Mouse (Mus musculus) mesoderm, embryonic 11.5 days (tissue): ENCODE data around the gene Gpat2.
A peak's percentile ranks its signal among the peaks of the same experiment; 100 is the strongest.

ENCODE experiments used
- DNase-seq: peaks from one replicate; pipeline ENCODE4 v3.0.0-alpha.2; 2012; ENCODE audit warnings: low read depth, low spot score

Gene Gpat2

GRCm38 (mm10) chr2:127424977-127425376, at the start of gene Gpat2:
Gene Gpat2, plus strand, starts transcription at chr2:127425199.
- no peak for DNase-seq

GRCm38 (mm10) chr2:127375759-127376341, 49.1 kb upstream of the Gpat2 start:
- DNase-seq, result no peak

GRCm38 (mm10) chr2:127376423-127377051, 48.5 kb upstream of the Gpat2 start:
- no peak for DNase-seq

- DNase-seq, result no peak
These were observed 46.9 kb upstream of the Gpat2 start for GRCm38 (mm10) chr2:127377942-127378610.

- no peak for DNase-seq
These were observed 46.4 kb upstream of the Gpat2 start for GRCm38 (mm10) chr2:127378611-127378990.

GRCm38 (mm10) chr2:127379250-127379649, 45.7 kb upstream of the Gpat2 start:
- DNase-seq, result no peak

- no peak for DNase-seq
These were observed 41.1 kb upstream of the Gpat2 start for GRCm38 (mm10) chr2:127383881-127384280.

- no peak for DNase-seq
These were observed 37.5 kb upstream of the Gpat2 start for GRCm38 (mm10) chr2:127387521-127387920.

- no peak for DNase-seq
These were observed 34.6 kb upstream of the Gpat2 start for GRCm38 (mm10) chr2:127390352-127390751.

- no peak for DNase-seq
These were observed 34.2 kb upstream of the Gpat2 start for GRCm38 (mm10) chr2:127390846-127391245.

- no peak for DNase-seq
These were observed 33.7 kb upstream of the Gpat2 start for GRCm38 (mm10) chr2:127391323-127391722.

- DNase-seq, result no peak
These were observed 30.3 kb upstream of the Gpat2 start for GRCm38 (mm10) chr2:127394606-127395161.

- no peak for DNase-seq
These were observed 26.3 kb upstream of the Gpat2 start for GRCm38 (mm10) chr2:127398738-127399137.

GRCm38 (mm10) chr2:127411126-127411525, 13.9 kb upstream of the Gpat2 start:
- DNase-seq, result no peak

GRCm38 (mm10) chr2:127415806-127416205, 9.2 kb upstream of the Gpat2 start:
- no peak for DNase-seq

GRCm38 (mm10) chr2:127416706-127417105, 8.3 kb upstream of the Gpat2 start:
- DNase-seq, result no peak

- DNase-seq, result no peak
These were observed 6.6 kb upstream of the Gpat2 start for GRCm38 (mm10) chr2:127418266-127418970.

GRCm38 (mm10) chr2:127430238-127430637, 5.2 kb downstream of the Gpat2 start:
- peak; percentile 54 for DNase-seq

GRCm38 (mm10) chr2:127433487-127434295, 8.7 kb downstream of the Gpat2 start:
- no peak for DNase-seq

- DNase-seq, result peak; percentile 45
These were observed 10.1 kb downstream of the Gpat2 start for GRCm38 (mm10) chr2:127435135-127435534.

GRCm38 (mm10) chr2:127435554-127435953, 10.6 kb downstream of the Gpat2 start:
- DNase-seq, result no peak
